Mouse (Mus musculus): Measurements from ENCODE around the gene Atf4. TPM values are rescaled to one million over a fixed set of nuclear protein-coding genes. Genes with fewer than 3 reads are reported as not detected.
A peak's percentile ranks its signal among the peaks of the same experiment; 100 is the strongest.

Atf4 gene
- polyA plus RNA-seq, 1 experiment from 2014 or later = 140 TPM

DNA sequence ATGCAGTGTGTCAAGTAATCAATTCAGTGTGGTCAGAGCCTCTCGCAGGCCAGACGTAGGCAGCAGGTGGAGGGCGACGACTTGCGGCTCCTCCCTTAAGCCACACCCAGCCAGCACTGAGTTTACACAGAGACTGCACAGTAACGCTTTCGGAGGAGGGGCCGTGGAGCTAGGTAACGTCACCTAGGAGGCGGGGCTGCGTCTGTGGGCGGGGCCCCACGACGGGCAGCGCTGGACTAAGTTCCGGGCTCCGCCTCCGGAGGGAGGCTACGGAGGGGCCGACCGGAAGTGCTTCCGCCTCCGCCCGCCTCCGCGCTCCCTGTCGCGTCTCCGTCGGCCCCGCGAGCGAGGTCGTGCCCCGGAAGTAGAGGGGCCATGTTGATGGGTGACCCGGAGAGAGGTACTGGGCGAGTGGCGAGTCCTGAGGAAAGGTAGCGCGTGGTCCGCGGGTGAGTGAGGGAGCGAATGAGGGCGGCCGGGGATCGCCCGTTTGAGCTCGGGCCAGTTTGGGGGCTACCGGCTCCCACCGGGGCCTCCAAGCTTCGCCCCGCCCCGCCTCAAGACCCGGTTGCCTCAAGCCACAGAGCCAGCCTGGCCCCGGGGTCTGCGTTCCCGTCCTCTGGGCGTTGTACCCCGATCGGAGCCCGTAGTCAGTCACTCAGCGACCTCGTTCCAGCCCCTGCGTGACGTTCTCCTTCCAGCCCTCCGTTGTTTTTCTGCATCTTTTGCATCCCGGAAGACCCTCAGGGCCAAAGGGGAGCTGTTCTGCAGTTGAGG is 21.1 kb upstream of the Atf4 start, which contains the start of gene Mief1:
TSS of gene Mief1 (plus strand) at position 286 of the 777 bp plus-strand sequence.
- peak within 1 kb of the TSS; percentile 89 for H3K9ac ChIP-seq (ENCODE audit: low read depth, low read length)
- ATAC-seq (ENCODE audit: low read depth) (peak; percentile 97), DNase-seq (ENCODE audit: low spot score) (peak; percentile 98)
- WGBS = under 1% methylated on average over 27 of the region's 67 CpGs
- H3K27me3 ChIP-seq (replicated peaks; ENCODE audit: control insufficient read depth, insufficient read depth, low read length) = no peaks in the 10 kb centered on the region
- peak within 1 kb of the TSS; percentile 80 for H3K27ac ChIP-seq (replicated peaks; ENCODE audit: low read depth, low read length)
- H3K4me2 ChIP-seq (ENCODE audit: low read depth, low read length) = peak within 1 kb of the TSS; percentile 76
- H3K9me3 ChIP-seq (ENCODE audit: control insufficient read depth, low read length) = no peaks in the 10 kb centered on the region
- H3K4me1 ChIP-seq (ENCODE audit: control insufficient read depth, insufficient read depth, low read length) = peaks cover 3% of the 10 kb centered on the region
- peaks cover 32% of the 10 kb centered on the region for H3K36me3 ChIP-seq (ENCODE audit: control insufficient read depth, insufficient read depth, low read length)
- peak within 1 kb of the TSS; percentile 96 for H3K4me3 ChIP-seq (ENCODE audit: low read depth, low read length)

DNA sequence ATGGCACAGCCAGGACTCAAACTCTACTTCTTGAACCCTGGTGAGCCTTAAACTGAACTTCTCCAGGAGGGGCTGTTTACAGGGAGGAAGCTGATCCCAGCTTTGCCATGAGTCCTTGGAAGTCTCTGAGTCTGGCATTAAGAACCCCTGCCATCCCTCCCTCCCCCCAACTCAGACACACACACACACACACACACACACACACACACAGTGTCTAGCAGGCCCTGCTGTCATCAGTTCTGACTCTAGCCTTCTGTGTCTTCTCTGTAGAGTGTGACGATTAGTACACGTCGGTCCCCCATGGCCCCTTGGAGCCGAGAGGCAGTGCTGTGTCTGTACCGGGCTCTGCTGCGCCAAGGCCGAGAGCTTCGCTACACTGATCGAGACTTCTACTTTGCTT is 19.4 kb upstream of the Atf4 start, which contains the start of gene AC140267.1:
TSS of gene AC140267.1 (plus strand) at position 301 of the 400 bp plus-strand sequence.
- Histone ChIP-seq H3K36me3 (ENCODE audit: control insufficient read depth, insufficient read depth, low read length) (peaks cover 41% of the 10 kb centered on the region), H3K9ac (ENCODE audit: low read depth, low read length) (peak within 1 kb of the TSS; percentile 89), H3K4me3 (ENCODE audit: low read depth, low read length) (peak within 1 kb of the TSS; percentile 96), H3K27ac (replicated peaks; ENCODE audit: low read depth, low read length) (no peak within 1 kb of the TSS), H3K4me1 (ENCODE audit: control insufficient read depth, insufficient read depth, low read length) (peaks cover 3% of the 10 kb centered on the region), H3K4me2 (ENCODE audit: low read depth, low read length) (peak within 1 kb of the TSS; percentile 76), H3K27me3 (replicated peaks; ENCODE audit: control insufficient read depth, insufficient read depth, low read length) (no peaks in the 10 kb centered on the region), H3K9me3 (ENCODE audit: control insufficient read depth, low read length) (no peaks in the 10 kb centered on the region)
- 94% methylated on average over 9 of the region's 9 CpGs for WGBS
- DNase-seq (ENCODE audit: low spot score) (no peak), ATAC-seq (ENCODE audit: low read depth) (no peak)

DNA sequence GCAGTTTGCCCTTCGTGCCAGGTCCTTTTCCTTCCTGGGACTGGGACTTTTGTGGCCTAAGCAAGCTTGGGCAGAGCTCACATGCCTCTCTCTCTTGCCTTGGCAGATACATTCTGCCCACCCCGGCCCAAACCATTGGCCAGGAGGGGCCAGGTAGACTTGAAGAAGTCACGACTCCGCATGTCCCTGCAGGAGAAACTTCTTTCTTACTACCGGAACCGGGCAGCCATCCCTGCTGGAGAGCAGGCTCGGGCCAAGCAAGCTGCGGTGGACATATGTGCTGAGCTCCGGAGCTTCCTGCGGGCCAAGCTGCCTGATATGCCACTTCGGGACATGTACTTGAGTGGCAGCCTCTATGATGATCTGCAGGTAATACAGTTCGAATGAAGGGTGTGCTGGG is 6.8 kb upstream of the Atf4 start:
- Histone ChIP-seq H3K27me3 (replicated peaks; ENCODE audit: control insufficient read depth, insufficient read depth, low read length) (no peaks in the 10 kb centered on the region), H3K4me1 (ENCODE audit: control insufficient read depth, insufficient read depth, low read length) (no peaks in the 10 kb centered on the region), H3K9ac (ENCODE audit: low read depth, low read length) (no peak overlapping the region), H3K27ac (replicated peaks; ENCODE audit: low read depth, low read length) (no peak overlapping the region), H3K4me2 (ENCODE audit: low read depth, low read length) (no peak overlapping the region), H3K9me3 (ENCODE audit: control insufficient read depth, low read length) (no peaks in the 10 kb centered on the region), H3K36me3 (ENCODE audit: control insufficient read depth, insufficient read depth, low read length) (peaks cover 82% of the 10 kb centered on the region), H3K4me3 (ENCODE audit: low read depth, low read length) (no peak overlapping the region)
- 93% methylated on average over 12 of the region's 12 CpGs for WGBS
- DNase-seq (ENCODE audit: low spot score) = no peak
- no peak for ATAC-seq (ENCODE audit: low read depth)

DNA sequence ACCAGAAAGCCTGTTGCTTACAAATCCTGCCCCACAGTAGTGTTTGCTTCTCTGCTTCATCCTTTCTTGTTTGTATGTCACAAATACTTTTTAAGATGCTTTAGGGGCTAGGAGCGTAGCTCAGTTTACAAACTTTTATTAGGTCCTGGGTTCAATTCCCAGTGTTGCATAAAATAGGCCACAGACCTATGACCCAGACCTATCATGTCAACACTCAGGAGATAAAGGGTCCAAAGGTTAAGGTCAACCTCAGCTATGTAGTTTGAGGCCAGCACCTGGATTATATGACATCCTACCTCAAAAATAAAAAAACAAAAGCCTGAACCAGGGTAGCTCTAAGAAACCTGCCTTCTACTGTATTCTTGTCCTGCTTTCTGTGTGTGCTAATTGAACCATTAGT is 6.4 kb upstream of the Atf4 start:
- Histone ChIP-seq H3K9ac (ENCODE audit: low read depth, low read length) (no peak overlapping the region), H3K4me2 (ENCODE audit: low read depth, low read length) (no peak overlapping the region), H3K27ac (replicated peaks; ENCODE audit: low read depth, low read length) (no peak overlapping the region), H3K4me3 (ENCODE audit: low read depth, low read length) (no peak overlapping the region), H3K4me1 (ENCODE audit: control insufficient read depth, insufficient read depth, low read length) (no peaks in the 10 kb centered on the region), H3K36me3 (ENCODE audit: control insufficient read depth, insufficient read depth, low read length) (peaks cover 78% of the 10 kb centered on the region), H3K27me3 (replicated peaks; ENCODE audit: control insufficient read depth, insufficient read depth, low read length) (no peaks in the 10 kb centered on the region), H3K9me3 (ENCODE audit: control insufficient read depth, low read length) (no peaks in the 10 kb centered on the region)
- ATAC-seq (ENCODE audit: low read depth) (no peak), DNase-seq (ENCODE audit: low spot score) (no peak)
- 94% methylated on average over 1 of the region's 1 CpGs for WGBS

DNA sequence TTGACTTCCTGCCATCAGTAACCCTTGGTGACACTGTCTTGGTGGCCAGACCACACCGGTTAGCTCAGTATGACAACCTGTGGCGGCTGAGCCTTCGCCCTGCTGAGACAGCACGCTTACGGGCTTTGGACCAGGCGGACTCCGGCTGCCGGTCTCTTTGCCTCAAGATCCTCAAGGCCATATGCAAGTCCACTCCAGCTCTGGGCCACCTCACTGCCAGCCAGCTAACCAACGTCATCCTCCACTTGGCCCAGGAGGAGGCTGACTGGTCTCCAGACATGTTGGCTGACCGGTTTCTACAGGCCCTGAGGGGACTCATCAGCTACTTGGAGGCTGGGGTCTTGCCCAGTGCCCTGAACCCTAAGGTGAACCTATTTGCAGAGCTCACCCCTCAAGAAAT is 5.3 kb upstream of the Atf4 start:
- no peak for DNase-seq (ENCODE audit: low spot score)
- H3K4me2 ChIP-seq (ENCODE audit: low read depth, low read length) = no peak overlapping the region

DNA sequence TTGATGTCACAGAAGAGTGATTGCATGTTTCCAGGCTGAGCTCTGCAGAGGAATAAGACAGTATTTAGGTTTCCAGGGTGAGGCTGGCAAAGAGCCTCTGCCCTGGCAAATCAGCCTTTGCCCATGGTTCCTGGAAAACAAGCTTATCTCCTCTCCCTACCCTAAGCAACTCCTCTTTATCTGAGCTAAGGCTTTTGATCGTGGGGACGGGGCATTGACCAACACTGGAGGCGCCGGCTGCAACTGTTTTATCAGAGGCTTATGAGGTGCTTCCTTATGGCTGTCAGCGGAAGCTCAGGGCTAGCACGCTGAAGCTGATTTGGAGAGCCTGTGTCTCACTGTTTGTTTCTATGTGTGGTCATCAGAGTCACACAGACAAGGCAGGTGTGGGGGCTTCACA is 4.4 kb upstream of the Atf4 start:
- H3K27me3 ChIP-seq (replicated peaks; ENCODE audit: control insufficient read depth, insufficient read depth, low read length) = no peaks in the 10 kb centered on the region
- H3K4me2 ChIP-seq (ENCODE audit: low read depth, low read length) = no peak overlapping the region
- ATAC-seq (ENCODE audit: low read depth) = no peak
- WGBS = 90% methylated on average over 6 of the region's 6 CpGs
- no peak overlapping the region for H3K4me3 ChIP-seq (ENCODE audit: low read depth, low read length)
- no peaks in the 10 kb centered on the region for H3K9me3 ChIP-seq (ENCODE audit: control insufficient read depth, low read length)
- no peak overlapping the region for H3K27ac ChIP-seq (replicated peaks; ENCODE audit: low read depth, low read length)
- DNase-seq (ENCODE audit: low spot score) = no peak
- peaks cover 6% of the 10 kb centered on the region; the same call in 1 of the 2 replicates for H3K4me1 ChIP-seq (ENCODE audit: control insufficient read depth, insufficient read depth, low read length)
- no peak overlapping the region for H3K9ac ChIP-seq (ENCODE audit: low read depth, low read length)
- H3K36me3 ChIP-seq (ENCODE audit: control insufficient read depth, insufficient read depth, low read length) = peaks cover 62% of the 10 kb centered on the region

More for the DNA sequence above, 5.3 kb upstream of the Atf4 start:
- no peaks in the 10 kb centered on the region for H3K9me3 ChIP-seq (ENCODE audit: control insufficient read depth, low read length)
- peaks cover 6% of the 10 kb centered on the region; the same call in 1 of the 2 replicates for H3K4me1 ChIP-seq (ENCODE audit: control insufficient read depth, insufficient read depth, low read length)
- no peak for ATAC-seq (ENCODE audit: low read depth)
- H3K4me3 ChIP-seq (ENCODE audit: low read depth, low read length) = no peak overlapping the region
- H3K27ac ChIP-seq (replicated peaks; ENCODE audit: low read depth, low read length) = no peak overlapping the region
- H3K36me3 ChIP-seq (ENCODE audit: control insufficient read depth, insufficient read depth, low read length) = peaks cover 67% of the 10 kb centered on the region
- H3K9ac ChIP-seq (ENCODE audit: low read depth, low read length) = no peak overlapping the region
- no peaks in the 10 kb centered on the region for H3K27me3 ChIP-seq (replicated peaks; ENCODE audit: control insufficient read depth, insufficient read depth, low read length)
- WGBS = 95% methylated on average over 10 of the region's 10 CpGs

DNA sequence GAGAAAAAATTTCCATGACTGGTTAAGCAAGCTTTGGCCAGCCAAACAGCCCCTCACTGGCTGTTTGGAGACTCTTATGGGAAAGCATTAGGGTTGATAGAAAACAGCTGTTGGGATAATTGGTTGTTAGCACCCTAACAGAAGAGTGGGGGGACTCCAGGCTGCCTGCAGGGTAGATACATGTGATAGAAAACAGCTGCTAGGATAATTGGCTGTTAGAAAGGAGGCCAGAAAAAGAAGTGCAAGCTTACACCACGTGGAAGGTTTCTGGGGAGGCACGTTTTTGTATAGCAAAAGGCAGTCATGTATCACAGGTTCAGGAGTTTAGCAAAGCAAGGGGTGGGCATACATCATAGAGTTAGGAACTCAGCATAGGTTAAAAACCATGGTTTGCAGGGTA is 1.5 kb upstream of the Atf4 start:
- DNase-seq (ENCODE audit: low spot score) (peak; percentile 89), ATAC-seq (ENCODE audit: low read depth) (no peak)
- 12% methylated on average over 2 of the region's 2 CpGs for WGBS
- Histone ChIP-seq H3K27me3 (replicated peaks; ENCODE audit: control insufficient read depth, insufficient read depth, low read length) (no peaks in the 10 kb centered on the region), H3K9me3 (ENCODE audit: control insufficient read depth, low read length) (no peaks in the 10 kb centered on the region), H3K36me3 (ENCODE audit: control insufficient read depth, insufficient read depth, low read length) (peaks cover 60% of the 10 kb centered on the region), H3K4me2 (ENCODE audit: low read depth, low read length) (peak overlapping the region; percentile 94; the same call in 1 of the 2 replicates), H3K4me1 (ENCODE audit: control insufficient read depth, insufficient read depth, low read length) (peaks cover 13% of the 10 kb centered on the region), H3K9ac (ENCODE audit: low read depth, low read length) (no peak overlapping the region), H3K4me3 (ENCODE audit: low read depth, low read length) (no peak overlapping the region), H3K27ac (replicated peaks; ENCODE audit: low read depth, low read length) (peak overlapping the region; percentile 94)

DNA sequence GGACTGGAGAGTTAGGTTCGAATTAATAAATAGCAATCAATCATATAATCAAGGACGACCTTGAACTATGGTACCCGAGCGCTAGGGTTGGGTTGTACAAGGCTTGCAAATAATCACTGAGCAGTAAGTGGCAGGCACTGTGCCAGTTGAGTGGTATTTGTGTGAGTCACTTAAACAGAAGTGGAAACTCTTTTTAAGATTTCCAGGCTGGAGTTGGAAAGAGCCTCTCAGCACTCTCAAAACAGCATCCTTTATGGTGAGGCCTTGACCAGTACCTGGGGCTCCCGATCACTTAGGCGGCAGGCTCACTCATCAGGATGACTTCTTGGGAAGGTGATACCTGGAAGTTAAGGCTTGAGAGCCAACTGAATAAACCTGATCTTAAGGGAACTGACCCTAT is 777 bp upstream of the Atf4 start:
- H3K9me3 ChIP-seq (ENCODE audit: control insufficient read depth, low read length) = no peaks in the 10 kb centered on the region
- H3K9ac ChIP-seq (ENCODE audit: low read depth, low read length) = peak overlapping the region; percentile 69
- ATAC-seq (ENCODE audit: low read depth) (no peak), DNase-seq (ENCODE audit: low spot score) (peak; percentile 63)
- H3K27me3 ChIP-seq (replicated peaks; ENCODE audit: control insufficient read depth, insufficient read depth, low read length) = no peaks in the 10 kb centered on the region
- peaks cover 13% of the 10 kb centered on the region for H3K4me1 ChIP-seq (ENCODE audit: control insufficient read depth, insufficient read depth, low read length)
- H3K4me3 ChIP-seq (ENCODE audit: low read depth, low read length) = peak overlapping the region; percentile 96
- H3K36me3 ChIP-seq (ENCODE audit: control insufficient read depth, insufficient read depth, low read length) = peaks cover 58% of the 10 kb centered on the region
- H3K4me2 ChIP-seq (ENCODE audit: low read depth, low read length) = peak overlapping the region; percentile 94
- peak overlapping the region; percentile 94 for H3K27ac ChIP-seq (replicated peaks; ENCODE audit: low read depth, low read length)
- 41% methylated on average over 6 of the region's 6 CpGs for WGBS

All from embryonic facial prominence, embryonic 14.5 days (tissue).